Mouse (Mus musculus) central nervous system, embryonic 18 days (tissue): ENCODE data around the gene Zfp560. TPM values are rescaled to one million over a fixed set of nuclear protein-coding genes. Genes with fewer than 3 reads are reported as not detected.

Experiments used
- polyA plus RNA-seq: library from polyadenylated mRNA; depleted of rRNA; stranded (reverse); fragments of >200 nt; gene quantifications from 2 replicates; pipeline ENCODE4 v1.2.3, GENCODE M21; 2012; rRNA removed

Gene Zfp560
- 37.2 and 39.5 TPM in 2 replicates for polyA plus RNA-seq

GRCm38 (mm10) chr9:20384532-20385342 lies at the start of gene Zfp560:
TSS of gene Zfp560 (minus strand) at chr9:20385177.

GRCm38 (mm10) chr9:20335994-20336393 lies 49.0 kb downstream of the Zfp560 start, which contains the start of gene Olfr18:
TSS of gene Olfr18 (minus strand) at chr9:20336094.

GRCm38 (mm10) chr9:20298232-20298631 lies 86.7 kb downstream of the Zfp560 start, which contains the start of gene Olfr873:
TSS of gene Olfr873 (plus strand) at chr9:20298532.

Other genes starting within 250 kb of the Zfp560 start
- not detected in 2 replicates for gene Olfr870, start 211.1 kb downstream of the Zfp560 start, polyA plus RNA-seq
- not detected in 2 replicates for gene Olfr871, start 173.0 kb downstream of the Zfp560 start, polyA plus RNA-seq
- not detected in 2 replicates for gene Olfr872, start 148.1 kb downstream of the Zfp560 start, polyA plus RNA-seq
- not detected in 2 replicates for gene Olfr39, start 102.8 kb downstream of the Zfp560 start, polyA plus RNA-seq
- gene Olfr873, start 86.6 kb downstream of the Zfp560 start, polyA plus RNA-seq, result not detected in 2 replicates
- gene Olfr18, start 49.1 kb downstream of the Zfp560 start, polyA plus RNA-seq, result 0.09 and 0.12 TPM in 2 replicates
- 13.4 and 13.5 TPM in 2 replicates for gene Zfp26, start 75.0 kb upstream of the Zfp560 start, polyA plus RNA-seq
- 25.7 and 26.8 TPM in 2 replicates for gene Zfp426, start 107.6 kb upstream of the Zfp560 start, polyA plus RNA-seq
- 46.4 and 48.0 TPM in 2 replicates for gene Zfp266, start 136.2 kb upstream of the Zfp560 start, polyA plus RNA-seq
- 26.2 and 29.8 TPM in 2 replicates for gene Zfp846, start 196.1 kb upstream of the Zfp560 start, polyA plus RNA-seq